Comparison of ENCODE assay signal across 11 mouse cellular contexts in the genomic region with DNA sequence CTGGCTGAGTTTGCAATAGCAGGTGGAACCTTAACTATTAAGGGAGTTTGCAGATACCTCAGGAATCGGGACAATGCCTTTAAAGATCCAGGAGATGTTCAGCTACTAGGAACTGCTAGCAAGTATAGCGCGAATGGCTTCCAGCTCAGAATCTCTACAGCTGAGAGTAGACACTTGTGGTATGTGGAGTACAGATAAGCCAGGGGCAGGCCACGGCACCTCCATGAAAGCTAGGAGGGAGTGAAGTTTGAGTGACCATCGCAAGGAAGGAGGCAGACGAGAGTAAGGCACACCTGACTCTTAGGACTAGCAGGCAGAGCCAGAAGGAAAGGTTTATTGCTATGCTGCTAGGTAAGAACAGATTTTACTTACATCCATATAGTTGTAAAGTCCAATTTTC. TPM values are rescaled to one million over a fixed set of nuclear protein-coding genes. Genes with fewer than 3 reads are reported as not detected.
DNase-seq lines count a peak whose midpoint lies in the region; ATAC-seq and TF ChIP-seq lines count a peak whose summit lies in the region.
"Had no signal": no experiment of that assay in that cellular context is flagged by ENCODE, and none has a peak within 500 bp of the region (broad histone marks: within the 10 kb centered on the region; RNA-seq: fewer than 3 reads in every experiment).

No protein-coding gene starts in this region.

- no peak overlapping the region; the same call in 1 of the 2 replicates for H3K4me3 ChIP-seq in heart, embryonic 10.5 days
- H3K4me3 ChIP-seq in midbrain, embryonic 10.5 days = 0 out of 2 replicates have a peak overlapping the region, but pooled peaks have one; percentile 14
- no peak overlapping the region for H3K4me3 ChIP-seq in midbrain, embryonic 16.5 days (ENCODE audit: low read depth, low read length)
- H3K4me3 ChIP-seq in liver, embryonic 11.5 days (ENCODE audit: low read depth, low read length) = 0 out of 2 replicates have a peak overlapping the region, but pooled peaks have one; percentile 3
- no peak overlapping the region for H3K4me3 ChIP-seq in hindbrain, postnatal 0 days (ENCODE audit: low read length)

- DNase-seq in heart, adult 11 months = peak; percentile 86
- DNase-seq in heart, embryonic 10.5 days (ENCODE audit: low spot score) = no peak
- no peak for DNase-seq in midbrain, embryonic 10.5 days (ENCODE audit: low spot score)
- no peak for DNase-seq in liver, embryonic 11.5 days (ENCODE audit: low spot score)
- no peak for DNase-seq in cerebellum, adult 11 months
- no peak for DNase-seq in hindbrain, postnatal 0 days (ENCODE audit: low spot score)
- no peak for DNase-seq in kidney, adult 11 months
- DNase-seq: gastrocnemius, postnatal 25 days; lung, embryonic 14.5 days had no signal

- 35% methylated on average over 6 of the region's 6 CpGs for WGBS in heart, embryonic 10.5 days
- 87% methylated on average over 6 of the region's 6 CpGs for WGBS in midbrain, embryonic 10.5 days
- WGBS in midbrain, embryonic 16.5 days = 77% methylated on average over 6 of the region's 6 CpGs
- WGBS in liver, embryonic 11.5 days = 57% methylated on average over 6 of the region's 6 CpGs
- WGBS in hindbrain, postnatal 0 days = 71% methylated on average over 6 of the region's 6 CpGs

- no peak for ATAC-seq in midbrain, embryonic 16.5 days
- peak; percentile 30; the same call in 1 of the 2 replicates for ATAC-seq in liver, embryonic 11.5 days (replicated peaks; ENCODE audit: low FRiP score)
- ATAC-seq in hindbrain, postnatal 0 days = no peak

- H3K4me2 ChIP-seq in midbrain, embryonic 16.5 days (ENCODE audit: low read length) = no peak overlapping the region
- peak overlapping the region; percentile 51; the same call in 1 of the 2 replicates for H3K4me2 ChIP-seq in liver, embryonic 11.5 days
- no peak overlapping the region for H3K4me2 ChIP-seq in hindbrain, postnatal 0 days (ENCODE audit: low read depth, low read length)

- peaks cover 30% of the 10 kb centered on the region for H3K4me1 ChIP-seq in heart, embryonic 10.5 days
- H3K4me1 ChIP-seq in midbrain, embryonic 10.5 days = peaks cover 40% of the 10 kb centered on the region
- peaks cover 32% of the 10 kb centered on the region for H3K4me1 ChIP-seq in midbrain, embryonic 16.5 days (ENCODE audit: control insufficient read depth, insufficient read depth, low read length)
- H3K4me1 ChIP-seq in liver, embryonic 11.5 days (replicated peaks; ENCODE audit: control insufficient read depth, insufficient read depth, low read length) = peaks cover 28% of the 10 kb centered on the region
- H3K4me1 ChIP-seq in hindbrain, postnatal 0 days (ENCODE audit: insufficient read depth, low read length) = no peaks in the 10 kb centered on the region

- no peaks in the 10 kb centered on the region for H3K27me3 ChIP-seq in heart, embryonic 10.5 days (ENCODE audit: insufficient read depth, poor library complexity, severe bottlenecking)
- H3K27me3 ChIP-seq in midbrain, embryonic 10.5 days (ENCODE audit: low read depth, poor library complexity, severe bottlenecking) = no peaks in the 10 kb centered on the region
- H3K27me3 ChIP-seq in midbrain, embryonic 16.5 days (ENCODE audit: control insufficient read depth, insufficient read depth, low read depth, low read length) = no peaks in the 10 kb centered on the region
- no peaks in the 10 kb centered on the region for H3K27me3 ChIP-seq in liver, embryonic 11.5 days (replicated peaks; ENCODE audit: control insufficient read depth, insufficient read depth, low read length)
- H3K27me3 ChIP-seq in hindbrain, postnatal 0 days (ENCODE audit: insufficient read depth, low read length) = no peaks in the 10 kb centered on the region

- H3K36me3 ChIP-seq in heart, embryonic 10.5 days = peaks cover 76% of the 10 kb centered on the region
- H3K36me3 ChIP-seq in midbrain, embryonic 10.5 days = peaks cover 80% of the 10 kb centered on the region
- peaks cover 40% of the 10 kb centered on the region for H3K36me3 ChIP-seq in midbrain, embryonic 16.5 days (ENCODE audit: control insufficient read depth, insufficient read depth, low read length)
- H3K36me3 ChIP-seq in liver, embryonic 11.5 days (ENCODE audit: control insufficient read depth, insufficient read depth, low read length) = peaks cover 66% of the 10 kb centered on the region
- H3K36me3 ChIP-seq in hindbrain, postnatal 0 days (ENCODE audit: insufficient read depth, low read length) = peaks cover 59% of the 10 kb centered on the region

- no peak overlapping the region for H3K27ac ChIP-seq in heart, embryonic 10.5 days
- no peak overlapping the region for H3K27ac ChIP-seq in midbrain, embryonic 10.5 days (replicated peaks)
- no peak overlapping the region for H3K27ac ChIP-seq in midbrain, embryonic 16.5 days (ENCODE audit: low read length)
- H3K27ac ChIP-seq in liver, embryonic 11.5 days (ENCODE audit: low read depth, low read length) = no peak overlapping the region
- H3K27ac ChIP-seq in hindbrain, postnatal 0 days = no peak overlapping the region

- no peak overlapping the region for H3K9ac ChIP-seq in midbrain, embryonic 16.5 days (ENCODE audit: low read depth, low read length)
- no peak overlapping the region for H3K9ac ChIP-seq in liver, embryonic 11.5 days (ENCODE audit: low read depth, low read length)
- H3K9ac ChIP-seq in hindbrain, postnatal 0 days (replicated peaks; ENCODE audit: low read length) = no peak overlapping the region
- H3K9ac ChIP-seq: lung, embryonic 14.5 days had no signal

- H3K9me3 ChIP-seq in heart, embryonic 10.5 days = no peaks in the 10 kb centered on the region
- no peaks in the 10 kb centered on the region for H3K9me3 ChIP-seq in midbrain, embryonic 10.5 days (replicated peaks)
- no peaks in the 10 kb centered on the region for H3K9me3 ChIP-seq in midbrain, embryonic 16.5 days (replicated peaks; ENCODE audit: control insufficient read depth, low read length, poor library complexity, severe bottlenecking)
- no peaks in the 10 kb centered on the region for H3K9me3 ChIP-seq in liver, embryonic 11.5 days (ENCODE audit: control insufficient read depth, low read length)
- H3K9me3 ChIP-seq in hindbrain, postnatal 0 days (ENCODE audit: low read length) = no peaks in the 10 kb centered on the region

- TF ChIP-seq CTCF in hindbrain, postnatal 0 days (IDR thresholded peaks at IDR 0.05; ENCODE audit: low read depth) = no peak

RNA-seq across cellular contexts. Expression of a gene that starts 5.4 kb away (rescaled TPM):
- 682 and 901 TPM in 2 replicates for polyA plus RNA-seq in heart, embryonic 10.5 days (2016; fragmentation: Nextera tagmentation; extraction: Ambion mirVana)
- polyA plus RNA-seq in midbrain, embryonic 10.5 days (2016; fragmentation: Nextera tagmentation; extraction: Ambion mirVana) = 1,542 and 1,692 TPM in 2 replicates
- 630 and 680 TPM in 2 replicates for polyA plus RNA-seq in midbrain, embryonic 16.5 days (2015; fragmentation: Nextera tagmentation; extraction: Ambion mirVana)
- 917 and 938 TPM in 2 replicates for polyA plus RNA-seq in liver, embryonic 11.5 days (2014; fragmentation: Nextera tagmentation; extraction: Ambion mirVana)
- total RNA-seq in hindbrain, postnatal 0 days (2014; rRNA removed) = 117 and 148 TPM in 2 replicates
- polyA plus RNA-seq in hindbrain, postnatal 0 days (2015; fragmentation: Nextera tagmentation; extraction: Ambion mirVana) = 596 and 630 TPM in 2 replicates

RNA-seq across cellular contexts. Expression of a gene that starts 6.0 kb away (rescaled TPM):
- polyA plus RNA-seq in heart, embryonic 10.5 days (2016; fragmentation: Nextera tagmentation; extraction: Ambion mirVana) = 152 and 154 TPM in 2 replicates
- polyA plus RNA-seq in midbrain, embryonic 10.5 days (2016; fragmentation: Nextera tagmentation; extraction: Ambion mirVana) = 194 and 206 TPM in 2 replicates
- 139 and 151 TPM in 2 replicates for polyA plus RNA-seq in midbrain, embryonic 16.5 days (2015; fragmentation: Nextera tagmentation; extraction: Ambion mirVana)
- polyA plus RNA-seq in liver, embryonic 11.5 days (2014; fragmentation: Nextera tagmentation; extraction: Ambion mirVana) = 116 and 126 TPM in 2 replicates
- 125 and 134 TPM in 2 replicates for total RNA-seq in hindbrain, postnatal 0 days (2014; rRNA removed)
- 95.3 and 98.1 TPM in 2 replicates for polyA plus RNA-seq in hindbrain, postnatal 0 days (2015; fragmentation: Nextera tagmentation; extraction: Ambion mirVana)

RNA-seq across cellular contexts. Expression of a gene that starts 12.6 kb away (rescaled TPM):
- polyA plus RNA-seq in heart, embryonic 10.5 days (2016; fragmentation: Nextera tagmentation; extraction: Ambion mirVana) = 15.2 and 19.4 TPM in 2 replicates
- 5.6 and 6.4 TPM in 2 replicates for polyA plus RNA-seq in midbrain, embryonic 10.5 days (2016; fragmentation: Nextera tagmentation; extraction: Ambion mirVana)
- polyA plus RNA-seq in midbrain, embryonic 16.5 days (2015; fragmentation: Nextera tagmentation; extraction: Ambion mirVana) = 0.52 and 0.68 TPM in 2 replicates
- polyA plus RNA-seq in liver, embryonic 11.5 days (2014; fragmentation: Nextera tagmentation; extraction: Ambion mirVana) = 94.1 and 108 TPM in 2 replicates
- total RNA-seq in hindbrain, postnatal 0 days (2014; rRNA removed) = 0.63 TPM in 1 of 2 replicates, not detected in the other
- polyA plus RNA-seq in hindbrain, postnatal 0 days (2015; fragmentation: Nextera tagmentation; extraction: Ambion mirVana) = 0.20 and 0.33 TPM in 2 replicates
- total RNA-seq: gastrocnemius, postnatal 25 days; left cerebral cortex, postnatal 10 days had no signal

RNA-seq across cellular contexts. Expression of a gene that starts 26.9 kb away (rescaled TPM):
- 220 and 264 TPM in 2 replicates for polyA plus RNA-seq in heart, embryonic 10.5 days (2016; fragmentation: Nextera tagmentation; extraction: Ambion mirVana)
- 288 and 291 TPM in 2 replicates for polyA plus RNA-seq in midbrain, embryonic 10.5 days (2016; fragmentation: Nextera tagmentation; extraction: Ambion mirVana)
- polyA plus RNA-seq in midbrain, embryonic 16.5 days (2015; fragmentation: Nextera tagmentation; extraction: Ambion mirVana) = 200 and 205 TPM in 2 replicates
- polyA plus RNA-seq in liver, embryonic 11.5 days (2014; fragmentation: Nextera tagmentation; extraction: Ambion mirVana) = 298 and 328 TPM in 2 replicates
- 149 and 155 TPM in 2 replicates for total RNA-seq in hindbrain, postnatal 0 days (2014; rRNA removed)
- 181 TPM in 2 replicates for polyA plus RNA-seq in hindbrain, postnatal 0 days (2015; fragmentation: Nextera tagmentation; extraction: Ambion mirVana)

Comparison
In these comparisons a context has a peak if more than half of its experiments do, and no peak if none do; other contexts are left out.
1. H3K4me3 ChIP-seq: peak in midbrain, embryonic 10.5 days (single experiment) and liver, embryonic 11.5 days (single experiment); none in heart, embryonic 10.5 days (single experiment), midbrain, embryonic 16.5 days (single experiment) and hindbrain, postnatal 0 days (single experiment).